Mouse (Mus musculus) kidney, embryonic 14.5 days (tissue): ENCODE results near the gene Nkx2-2. TPM values are rescaled to one million over a fixed set of nuclear protein-coding genes. Genes with fewer than 3 reads are reported as not detected.
"Not testable (repeated sequence)": the region's sequence is repeated elsewhere in the genome, so short reads cannot be mapped to it uniquely, and the experiment has no call there.

ENCODE experiments used
- ATAC-seq: fragments of 200-750 bp; cut with Nextera tagmentation; 2 replicates; pipeline ENCODE4 v1.8.0; 2017; ENCODE audit warnings: moderate number of reproducible peaks, mild to moderate bottlenecking, moderate TSS enrichment, moderate library complexity; ENCODE audit not compliant: low FRiP score, low TSS enrichment
- H3K27ac ChIP-seq: fragments of 300-500 bp; sonication (generic); 2 replicates; pipeline ENCODE4 v1.5.1; 2014; ENCODE audit warnings: low read depth, mild to moderate bottlenecking, low read length, moderate library complexity, mixed read lengths
- H3K27me3 ChIP-seq: fragments of 300-500 bp; sonication (generic); 2 replicates; pipeline ENCODE4 v1.6.1; 2014; ENCODE audit warnings: mild to moderate bottlenecking, low read length; ENCODE audit not compliant: control insufficient read depth, insufficient read depth
- H3K36me3 ChIP-seq: fragments of 300-500 bp; sonication (generic); 2 replicates; pipeline ENCODE4 v1.6.1; 2014; ENCODE audit warnings: low read length, mixed read lengths; ENCODE audit not compliant: control insufficient read depth, insufficient read depth
- H3K4me1 ChIP-seq: fragments of 300-500 bp; sonication (generic); 2 replicates; pipeline ENCODE4 v1.6.1; 2014; ENCODE audit warnings: low read length, mixed read lengths; ENCODE audit not compliant: control insufficient read depth, insufficient read depth
- H3K4me2 ChIP-seq: fragments of 300-500 bp; sonication (generic); replicated peaks from 2 replicates; pipeline ENCODE4 v1.6.1; 2014; ENCODE audit warnings: low read depth, mild to moderate bottlenecking, low read length
- H3K4me3 ChIP-seq: fragments of 300-500 bp; sonication (generic); 2 replicates; pipeline ENCODE4 v1.5.1; 2014; ENCODE audit warnings: mild to moderate bottlenecking, low read length
- H3K9ac ChIP-seq: fragments of 300-500 bp; sonication (generic); 2 replicates; pipeline ENCODE4 v1.6.1; 2014; ENCODE audit warnings: low read depth, mild to moderate bottlenecking, low read length, moderate library complexity
- H3K9me3 ChIP-seq: fragments of 300-500 bp; sonication (generic); 2 replicates; pipeline ENCODE4 v1.6.1; 2016; ENCODE audit warnings: low read length; ENCODE audit not compliant: control insufficient read depth
- WGBS: fragments of 180-500 bp; shearing (Covaris S2); extraction: QIAGEN DNeasy Blood & Tissue Kit; methylation state at CpG from one replicate; pipeline ENCODE4 v1.1.7; 2014; 5-methylcytosine and 5-hydroxymethylcytosine counted together
- polyA plus RNA-seq: library from polyadenylated mRNA; unstranded; fragments of >200 nt; fragmentation: Nextera tagmentation; extraction: Ambion mirVana; gene quantifications from 2 replicates; pipeline ENCODE4 v1.2.1, GENCODE M21; 2014

Nkx2-2 gene
- polyA plus RNA-seq, 1 experiment from 2014 or later: not detected

DNA sequence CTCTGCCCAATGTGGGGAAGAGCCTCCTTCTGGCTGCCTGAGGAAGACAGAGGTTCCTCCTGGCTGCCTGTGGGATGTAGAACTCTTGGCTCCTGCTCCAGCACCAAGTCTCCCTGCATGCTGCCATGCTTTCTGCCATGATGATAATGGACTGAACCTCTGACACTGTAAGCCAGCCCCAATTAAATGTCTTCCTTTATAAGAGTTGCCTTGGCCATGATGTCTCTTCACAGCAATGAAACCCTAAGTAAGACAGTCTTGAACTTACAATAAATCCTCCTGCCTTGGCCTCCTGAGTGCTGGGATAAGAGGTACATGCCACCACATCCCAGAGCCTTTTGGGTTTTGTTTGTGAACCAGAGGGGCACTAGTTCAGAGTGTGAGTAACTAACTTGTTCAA lies 20.3 kb downstream of the Nkx2-2 start:
- Histone ChIP-seq H3K4me1 (0 out of 2 replicates have a peak, but pooled peaks cover 5% of the 10 kb centered on the region), H3K9ac (no peak overlapping the region), H3K27ac (no peak overlapping the region), H3K4me2 (no peak overlapping the region), H3K4me3 (no peak overlapping the region), H3K27me3 (peaks cover 21% of the 10 kb centered on the region), H3K36me3 (no peaks in the 10 kb centered on the region), H3K9me3 (no peaks in the 10 kb centered on the region)
- no peak for ATAC-seq

- not testable (repeated sequence) for H3K4me3 ChIP-seq, H3K27ac ChIP-seq, H3K36me3 ChIP-seq, ATAC-seq, H3K4me2 ChIP-seq, H3K9me3 ChIP-seq, H3K9ac ChIP-seq, H3K4me1 ChIP-seq
- WGBS: 79% methylated on average over 9 of the region's 9 CpGs
- H3K27me3 ChIP-seq: peaks cover 12% of the 10 kb centered on the region
Measured at GRCm38 (mm10) chr2:147170538-147170937, 23.5 kb downstream of the Nkx2-2 start.

DNA sequence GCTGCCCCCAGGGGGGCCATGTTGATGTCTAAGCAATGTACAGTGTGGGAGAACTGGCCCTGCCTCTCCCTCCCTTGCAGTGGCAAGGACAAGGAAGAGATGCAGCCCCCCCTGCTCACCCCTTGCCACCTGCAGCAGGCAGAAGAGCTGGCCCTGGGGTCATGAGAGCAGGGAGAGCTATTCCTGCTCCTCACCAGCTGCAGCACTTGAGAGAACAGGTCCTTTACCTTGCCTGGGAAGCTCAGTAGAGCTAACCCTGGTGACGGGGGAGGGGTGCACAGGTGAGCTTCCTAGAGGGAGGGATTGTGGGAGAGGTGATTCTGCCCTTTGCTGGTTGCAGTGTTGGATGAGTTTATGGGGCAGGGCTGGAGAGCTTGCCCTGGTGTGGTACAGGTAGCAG lies 28.2 kb downstream of the Nkx2-2 start:
- Histone ChIP-seq H3K27me3 (no peaks in the 10 kb centered on the region), H3K27ac (no peak overlapping the region), H3K36me3 (no peaks in the 10 kb centered on the region), H3K9me3 (no peaks in the 10 kb centered on the region), H3K9ac (no peak overlapping the region), H3K4me3 (no peak overlapping the region), H3K4me1 (no peaks in the 10 kb centered on the region), H3K4me2 (no peak overlapping the region)
- WGBS: 79% methylated on average over 1 of the region's 1 CpGs
- no peak for ATAC-seq

DNA sequence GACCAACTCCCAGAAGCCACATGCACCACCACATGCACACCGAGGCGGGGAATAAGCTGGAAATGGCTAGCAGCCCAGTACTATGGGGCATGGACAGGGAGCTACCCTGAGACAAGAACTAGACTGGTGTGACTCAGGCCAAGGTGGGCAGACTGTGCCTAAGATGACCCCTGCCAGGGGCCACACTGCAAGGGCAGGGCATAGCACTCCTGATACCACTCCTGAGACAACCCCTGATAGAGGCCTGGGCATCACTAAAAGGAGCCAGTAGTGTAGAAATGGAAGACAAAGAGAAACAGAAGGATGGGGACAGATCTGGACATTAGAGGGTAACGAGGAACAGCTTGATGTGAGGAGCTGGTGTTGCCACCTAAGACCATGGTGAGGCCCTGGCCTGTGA lies 28.7 kb downstream of the Nkx2-2 start:
- H3K4me1 ChIP-seq: no peaks in the 10 kb centered on the region
- ATAC-seq: no peak
- no peak overlapping the region for H3K9ac ChIP-seq
- no peaks in the 10 kb centered on the region for H3K27me3 ChIP-seq
- no peak overlapping the region for H3K4me2 ChIP-seq
- no peak overlapping the region for H3K4me3 ChIP-seq
- WGBS: 81% methylated on average over 3 of the region's 3 CpGs
- no peaks in the 10 kb centered on the region for H3K36me3 ChIP-seq
- H3K27ac ChIP-seq: no peak overlapping the region
- H3K9me3 ChIP-seq: no peaks in the 10 kb centered on the region

DNA sequence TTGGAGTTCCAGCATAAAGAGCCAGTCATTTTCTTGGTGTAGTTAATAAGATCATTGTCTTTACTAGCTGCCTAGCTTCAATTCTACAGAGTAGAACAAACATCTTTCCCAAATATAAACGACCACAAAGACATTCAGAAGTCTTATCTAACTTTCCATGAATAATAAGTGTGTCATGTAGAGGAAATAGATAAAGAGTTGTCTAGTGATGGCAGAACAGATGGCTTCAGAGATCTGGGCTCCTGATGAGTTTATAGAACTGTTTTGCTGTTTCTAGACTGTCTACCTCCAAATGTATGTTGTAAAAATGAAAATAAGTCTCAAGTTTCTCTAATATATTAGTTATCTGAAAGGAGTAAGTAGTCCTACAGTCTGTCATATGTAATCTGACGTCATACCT lies 41.5 kb downstream of the Nkx2-2 start:
- Histone ChIP-seq H3K36me3 (no peaks in the 10 kb centered on the region), H3K9ac (no peak overlapping the region), H3K4me3 (no peak overlapping the region), H3K4me1 (no peaks in the 10 kb centered on the region), H3K9me3 (no peaks in the 10 kb centered on the region), H3K27ac (no peak overlapping the region), H3K4me2 (no peak overlapping the region), H3K27me3 (no peaks in the 10 kb centered on the region)
- ATAC-seq: no peak
- 73% methylated on average over 2 of the region's 2 CpGs for WGBS

Other genes with a start within 250 kb of the Nkx2-2 start
- 83.9 and 105 TPM in 2 replicates for gene Xrn2, start 181.2 kb downstream of the Nkx2-2 start, polyA plus RNA-seq
- not detected in 2 replicates for gene Nkx2-4, start 108.8 kb downstream of the Nkx2-2 start, polyA plus RNA-seq
- gene Pax1, start 167.7 kb upstream of the Nkx2-2 start, polyA plus RNA-seq: 0.07 TPM in 1 of 2 replicates, not detected in the other